Mouse (Mus musculus): ENCODE data around the gene Lima1. TPM values are rescaled to one million over a fixed set of nuclear protein-coding genes. Genes with fewer than 3 reads are reported as not detected.

Gene Lima1
- total RNA-seq, 4 experiments from 2014 or later, result 8.6 to 12.5 (median 10.2) TPM

GRCm38 (mm10) chr15:99740229-99740628 is 135.0 kb downstream of the Lima1 start:
- no peak for DNase-seq (ENCODE audit: low spot score in 2 of 2)

GRCm38 (mm10) chr15:99736675-99737074 is 138.6 kb downstream of the Lima1 start:
- no peak for DNase-seq (ENCODE audit: low spot score in 2 of 2)

- peak; percentile 100 for DNase-seq (ENCODE audit: low spot score in 2 of 2)
These were observed 139.6 kb downstream of the Lima1 start for GRCm38 (mm10) chr15:99735631-99736030.

GRCm38 (mm10) chr15:99733186-99733585 is 142.1 kb downstream of the Lima1 start:
- no peak for DNase-seq (ENCODE audit: low spot score in 2 of 2)

- no peak for DNase-seq (ENCODE audit: low spot score in 2 of 2)
These were observed 143.6 kb downstream of the Lima1 start for GRCm38 (mm10) chr15:99731678-99732077.

GRCm38 (mm10) chr15:99731167-99731566 is 144.1 kb downstream of the Lima1 start:
- DNase-seq (ENCODE audit: low spot score in 2 of 2), result no peak

- DNase-seq (ENCODE audit: low spot score in 2 of 2), result no peak
These were observed 146.0 kb downstream of the Lima1 start for GRCm38 (mm10) chr15:99729056-99729783.

Other genes with a start within 250 kb of the Lima1 start
- 10 to 100 TPM in 2 of 4 experiments, 1 to 10 TPM in 2; 9.3 to 11.5 (median 10.2) TPM for gene Racgap1, start 223.8 kb downstream of the Lima1 start, total RNA-seq (2022)
- 10 to 100 TPM; 68.4 to 78.4 (median 74.8) TPM for gene Asic1, start 205.1 kb downstream of the Lima1 start, total RNA-seq (2022)
- 100 to 1,000 TPM; 152 to 159 (median 156) TPM for gene Smarcd1, start 173.3 kb downstream of the Lima1 start, total RNA-seq (2022)
- 1 to 10 TPM; 3.4 to 9.2 (median 4.9) TPM for gene Gm17349, start 170.0 kb downstream of the Lima1 start, total RNA-seq (2022)
- 10 to 100 TPM; 72.7 to 86.4 (median 80.4) TPM for gene Gpd1, start 157.9 kb downstream of the Lima1 start, total RNA-seq (2022)
- gene Cox14, start 149.8 kb downstream of the Lima1 start, total RNA-seq (2022), result 100 to 1,000 TPM; 113 to 131 (median 118) TPM
- 10 to 100 TPM; 31.1 to 37.2 (median 33.9) TPM for gene Cers5, start 102.6 kb downstream of the Lima1 start, total RNA-seq (2022)
- under 1 TPM; 0.02 to 0.07 (median 0.04) TPM for gene Fam186a, start 91.6 kb upstream of the Lima1 start, total RNA-seq (2022)
- gene Larp4, start 94.6 kb upstream of the Lima1 start, total RNA-seq (2022), result 10 to 100 TPM; 42.8 to 56.3 (median 49.4) TPM
- 10 to 100 TPM; 61.2 to 64.7 (median 62.8) TPM for gene Dip2b, start 163.2 kb upstream of the Lima1 start, total RNA-seq (2022)

All from left cerebral cortex, adult 8-10 months (tissue).